Mouse (Mus musculus) liver, embryonic 14.5 days (tissue): Measurements from ENCODE around the gene Ccdc27. TPM values are rescaled to one million over a fixed set of nuclear protein-coding genes. Genes with fewer than 3 reads are reported as not detected.

ENCODE experiments used
- ATAC-seq: fragments of 200-750 bp; cut with Nextera tagmentation; 2 replicates; pipeline ENCODE4 v1.8.0; 2017; ENCODE audit warnings: moderate number of reproducible peaks, mild to moderate bottlenecking, moderate library complexity; ENCODE audit not compliant: insufficient read depth
- DNase-seq, 3 experiments: peaks; one replicate each; pipeline ENCODE4 v3.0.0-alpha.2; 2012 to 2013; ENCODE audit warnings: low read depth in 3 of 3, low spot score in 3 of 3
- H3K27ac ChIP-seq: fragments of 300-500 bp; sonication (generic); 2 replicates; pipeline ENCODE4 v1.5.1; 2014; ENCODE audit warnings: moderate library complexity, mild to moderate bottlenecking, control low read depth, inconsistent platforms
- H3K27me3 ChIP-seq: fragments of 300-500 bp; sonication (generic); 2 replicates; pipeline ENCODE4 v1.6.1; 2014; ENCODE audit warnings: mild to moderate bottlenecking, low read length, moderate library complexity; ENCODE audit not compliant: control insufficient read depth, insufficient read depth
- H3K36me3 ChIP-seq: fragments of 300-500 bp; sonication (generic); replicated peaks from 2 replicates; pipeline ENCODE4 v1.6.1; 2014; ENCODE audit warnings: low read depth; ENCODE audit not compliant: control insufficient read depth, insufficient read depth
- H3K4me1 ChIP-seq, 2 experiments: fragments of 200-500 bp in 1 of 2; fragments of 300-500 bp in 1 of 2; sonication (generic) in 1 of 2; replicated peaks; 2 replicates each; pipeline ENCODE4 v1.6.1; 2012 to 2014; ENCODE audit warnings: antibody characterized with exemption in 1 of 2, inconsistent platforms in 1 of 2, low read length in 1 of 2; ENCODE audit not compliant: control insufficient read depth in 2 of 2, insufficient read depth in 2 of 2
- H3K4me2 ChIP-seq: fragments of 300-500 bp; sonication (generic); 2 replicates; pipeline ENCODE4 v1.6.1; 2014; ENCODE audit warnings: low read depth, mild to moderate bottlenecking, control low read depth, moderate library complexity
- H3K4me3 ChIP-seq, 2 experiments: fragments of 200-500 bp in 1 of 2; fragments of 300-500 bp in 1 of 2; sonication (generic) in 1 of 2; 2 replicates each; pipeline ENCODE4 v1.5.1; 2012 to 2014; ENCODE audit warnings: low read depth in 2 of 2, low read length in 2 of 2, mild to moderate bottlenecking in 2 of 2, control low read depth in 1 of 2, inconsistent platforms in 1 of 2, moderate library complexity in 1 of 2; ENCODE audit not compliant: insufficient read depth in 1 of 2
- H3K9ac ChIP-seq: fragments of 300-500 bp; sonication (generic); replicated peaks from 2 replicates; pipeline ENCODE4 v1.6.1; 2014; ENCODE audit warnings: mild to moderate bottlenecking, control low read depth, moderate library complexity
- H3K9me3 ChIP-seq: fragments of 300-500 bp; sonication (generic); 2 replicates; pipeline ENCODE4 v1.6.1; 2016; ENCODE audit warnings: low read length, mixed read lengths; ENCODE audit not compliant: control insufficient read depth
- CTCF ChIP-seq: IDR thresholded peaks from 2 replicates; pipeline ENCODE4 v1.5.1; 2016; ENCODE audit warnings: antibody characterized with exemption, low read depth, control low read depth
- EP300 ChIP-seq: IDR thresholded peaks from 2 replicates; pipeline ENCODE4 v1.6.1; 2016; ENCODE audit warnings: antibody characterized with exemption, low read depth
- WGBS: fragments of 180-500 bp; shearing (Covaris S2); extraction: QIAGEN DNeasy Blood & Tissue Kit; methylation state at CpG from one replicate; pipeline ENCODE4 v1.1.7; 2014; ENCODE audit not compliant: insufficient replicate concordance; 5-methylcytosine and 5-hydroxymethylcytosine counted together
- polyA plus RNA-seq, 2 experiments: library from polyadenylated mRNA; depleted of rRNA in 1 of 2; stranded (reverse) in 1 of 2; unstranded in 1 of 2; fragments of >200 nt; fragmentation: Nextera tagmentation in 1 of 2; extraction: Ambion mirVana in 1 of 2; gene quantifications; 2 replicates each; pipeline versions ENCODE4 v1.2.1 to v1.2.3; 2012 to 2014

Gene Ccdc27
- polyA plus RNA-seq, 2 experiments, result not detected

- H3K4me1 ChIP-seq, result no peaks in the 10 kb centered on the region
- H3K9me3 ChIP-seq, result no peaks in the 10 kb centered on the region
- ATAC-seq (no peak), DNase-seq (no peak)
- no peak overlapping the region for H3K27ac ChIP-seq
- H3K4me2 ChIP-seq, result no peak overlapping the region
- no peak overlapping the region for H3K9ac ChIP-seq
- WGBS, result 45% methylated on average over 14 of the region's 14 CpGs
- H3K36me3 ChIP-seq, result no peaks in the 10 kb centered on the region
- H3K4me3 ChIP-seq, result no peak overlapping the region
- H3K27me3 ChIP-seq, result no peaks in the 10 kb centered on the region; the same call in 1 of the 2 replicates
- TF ChIP-seq EP300 (no peak), CTCF (peak; percentile 92)
Observed at GRCm38 (mm10) chr4:154064827-154065773, 22.6 kb upstream of the Ccdc27 start.

GRCm38 (mm10) chr4:154057696-154058095 is 15.2 kb upstream of the Ccdc27 start:
- Histone ChIP-seq H3K4me1 (no peaks in the 10 kb centered on the region), H3K36me3 (no peaks in the 10 kb centered on the region), H3K4me3 (no peak overlapping the region), H3K9ac (no peak overlapping the region), H3K9me3 (no peaks in the 10 kb centered on the region), H3K27me3 (no peaks in the 10 kb centered on the region), H3K4me2 (no peak overlapping the region), H3K27ac (no peak overlapping the region)
- DNase-seq (no peak), ATAC-seq (no peak)
- 40% methylated on average over 4 of the region's 4 CpGs for WGBS
- TF ChIP-seq CTCF, result no peak
- TF ChIP-seq EP300, result no peak

- TF ChIP-seq EP300, result no peak
- no peak for TF ChIP-seq CTCF
- Histone ChIP-seq H3K4me2 (no peak overlapping the region), H3K27me3 (no peaks in the 10 kb centered on the region), H3K9me3 (no peaks in the 10 kb centered on the region), H3K9ac (no peak overlapping the region), H3K4me1 (no peaks in the 10 kb centered on the region), H3K27ac (no peak overlapping the region), H3K36me3 (no peaks in the 10 kb centered on the region), H3K4me3 (no peak overlapping the region)
- no peak for ATAC-seq
- 28% methylated on average over 2 of the region's 2 CpGs for WGBS
- DNase-seq, result no peak
Observed at GRCm38 (mm10) chr4:154056661-154057060, 14.2 kb upstream of the Ccdc27 start.

GRCm38 (mm10) chr4:154056046-154056445 is 13.6 kb upstream of the Ccdc27 start:
- H3K4me3 ChIP-seq, result no peak overlapping the region
- no peak overlapping the region for H3K9ac ChIP-seq
- ATAC-seq, result no peak
- no peak overlapping the region for H3K27ac ChIP-seq
- H3K4me2 ChIP-seq, result no peak overlapping the region
- H3K9me3 ChIP-seq, result no peaks in the 10 kb centered on the region
- H3K27me3 ChIP-seq, result no peaks in the 10 kb centered on the region
- no peak for DNase-seq
- 67% methylated on average over 2 of the region's 2 CpGs for WGBS
- no peaks in the 10 kb centered on the region for H3K4me1 ChIP-seq
- H3K36me3 ChIP-seq, result no peaks in the 10 kb centered on the region
- no peak for TF ChIP-seq CTCF
- no peak for TF ChIP-seq EP300

GRCm38 (mm10) chr4:154055482-154055881 is 13.0 kb upstream of the Ccdc27 start:
- TF ChIP-seq CTCF (no peak), EP300 (no peak)
- H3K36me3 ChIP-seq, result no peaks in the 10 kb centered on the region
- no peaks in the 10 kb centered on the region for H3K27me3 ChIP-seq
- WGBS, result 63% methylated on average over 7 of the region's 7 CpGs
- DNase-seq (no peak), ATAC-seq (no peak)
- H3K4me3 ChIP-seq, result no peak overlapping the region
- no peak overlapping the region for H3K9ac ChIP-seq
- H3K4me2 ChIP-seq, result no peak overlapping the region
- H3K4me1 ChIP-seq, result no peaks in the 10 kb centered on the region
- H3K9me3 ChIP-seq, result no peaks in the 10 kb centered on the region
- H3K27ac ChIP-seq, result no peak overlapping the region
